Mouse (Mus musculus) embryo, embryonic 10.5 days (tissue): Measurements from ENCODE around the gene Gcgr.

ENCODE experiments used
- DNase-seq: peaks from one replicate; pipeline ENCODE4 v3.0.0-alpha.2; 2015; ENCODE audit warnings: low spot score

Gene Gcgr

DNA sequence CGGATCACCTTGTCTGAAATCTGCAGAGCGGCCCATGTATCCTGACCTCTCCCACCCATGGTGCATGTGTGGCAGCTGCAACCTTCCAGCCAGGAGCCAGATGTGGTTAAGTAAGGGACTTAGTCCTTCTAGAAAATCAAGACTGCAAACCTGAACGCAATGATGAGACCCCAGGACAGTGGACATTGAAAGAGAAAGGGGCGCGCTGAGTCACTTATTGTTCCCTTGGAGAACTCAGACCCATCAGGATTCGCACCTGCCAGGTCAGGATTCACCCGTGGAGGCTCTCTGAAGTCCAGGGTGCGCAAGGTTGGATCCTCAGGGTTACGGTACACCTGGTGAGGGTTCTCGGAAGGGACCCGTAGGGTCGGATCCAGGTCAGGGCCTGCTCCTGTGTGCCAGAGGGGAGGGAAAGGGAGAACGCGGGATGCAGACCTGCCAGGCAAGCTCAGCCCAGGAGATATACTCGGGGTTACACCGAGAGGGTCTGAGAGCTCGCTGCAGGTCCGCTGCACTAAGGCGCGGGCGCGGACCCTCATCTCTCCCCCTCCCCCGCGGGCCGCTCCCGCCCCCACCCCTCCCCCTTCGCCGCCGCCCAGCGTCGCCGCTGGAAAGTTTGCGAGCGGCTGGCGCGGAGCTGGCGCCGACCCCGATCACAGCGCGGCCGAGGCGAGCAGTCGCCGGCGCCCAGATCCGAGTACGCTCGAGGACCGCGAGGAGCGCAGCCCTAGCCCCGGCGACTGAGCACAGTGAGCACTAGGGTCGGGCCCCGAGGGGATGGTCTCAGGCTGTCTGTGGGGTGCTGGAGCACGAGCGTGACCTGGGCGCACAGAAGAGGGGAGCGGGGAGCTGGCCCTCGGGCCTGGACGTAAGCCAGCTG is at the start of gene Gcgr:
Gcgr (plus strand) TSS at position 615 of the 880 bp plus-strand sequence.
- peak; percentile 54 for DNase-seq

DNA sequence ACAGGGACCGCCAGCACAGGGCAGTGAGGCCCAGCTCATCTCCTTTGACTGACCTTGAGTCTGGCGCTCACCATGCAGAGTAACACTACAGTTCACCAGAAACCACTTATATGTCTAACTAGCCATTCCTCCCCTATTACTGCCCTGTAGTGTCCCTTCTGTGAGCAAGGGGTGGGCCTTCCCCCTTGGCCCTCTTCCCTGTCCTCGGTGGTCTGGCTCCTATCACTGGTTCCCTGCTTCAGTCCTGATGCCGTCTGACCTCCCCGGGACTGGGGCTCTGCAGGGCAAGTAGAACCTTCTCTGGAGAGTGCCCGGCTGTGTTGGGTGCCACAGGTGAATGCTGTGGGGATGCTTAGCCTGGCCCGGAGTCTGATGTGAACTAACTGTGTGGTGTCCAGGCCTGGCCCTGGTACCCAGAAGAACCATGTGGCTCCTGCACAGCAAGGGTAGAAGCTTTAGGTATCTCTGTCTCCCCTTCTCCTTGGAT is 47.0 kb upstream of the Gcgr start:
- DNase-seq = no peak

DNA sequence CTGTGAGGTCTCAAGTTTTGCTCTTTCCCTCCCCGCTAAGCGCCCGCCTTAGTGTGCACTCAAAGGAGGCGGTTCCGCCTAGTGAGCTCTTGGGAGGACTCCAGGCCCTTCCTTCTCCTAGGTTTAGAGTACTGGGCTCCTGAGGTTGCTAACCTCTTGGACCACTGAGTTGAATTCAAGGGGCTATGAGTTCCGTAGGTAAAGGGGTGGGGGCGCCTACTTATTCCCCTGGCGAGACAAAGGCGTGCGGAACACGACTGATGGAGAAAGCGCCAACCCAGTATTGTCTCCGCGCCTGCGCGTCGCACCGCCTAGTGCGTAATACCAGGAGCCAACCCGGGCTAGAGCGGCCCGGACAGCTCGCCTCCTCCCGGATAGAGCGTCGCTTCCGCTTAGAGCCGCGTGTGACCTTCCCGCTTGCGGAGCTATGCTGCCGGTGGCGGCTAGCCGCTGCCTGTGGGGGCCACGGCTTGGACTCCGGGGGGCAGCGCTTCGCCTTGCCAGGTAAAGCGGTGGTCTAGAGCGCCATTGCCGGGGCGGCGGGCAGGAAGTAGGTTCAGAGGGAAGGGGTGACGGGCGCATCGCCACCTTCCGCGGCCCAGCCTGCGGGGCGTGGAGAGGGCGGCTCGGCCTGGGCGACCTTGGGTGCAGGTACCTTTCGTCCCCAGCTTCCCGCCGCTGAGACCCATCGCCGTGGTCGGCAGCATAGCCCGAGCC is 46.1 kb upstream of the Gcgr start, which contains the start of gene Mrpl12:
Mrpl12 (plus strand) TSS at position 349 of the 717 bp plus-strand sequence.
- peak; percentile 98 for DNase-seq

DNA sequence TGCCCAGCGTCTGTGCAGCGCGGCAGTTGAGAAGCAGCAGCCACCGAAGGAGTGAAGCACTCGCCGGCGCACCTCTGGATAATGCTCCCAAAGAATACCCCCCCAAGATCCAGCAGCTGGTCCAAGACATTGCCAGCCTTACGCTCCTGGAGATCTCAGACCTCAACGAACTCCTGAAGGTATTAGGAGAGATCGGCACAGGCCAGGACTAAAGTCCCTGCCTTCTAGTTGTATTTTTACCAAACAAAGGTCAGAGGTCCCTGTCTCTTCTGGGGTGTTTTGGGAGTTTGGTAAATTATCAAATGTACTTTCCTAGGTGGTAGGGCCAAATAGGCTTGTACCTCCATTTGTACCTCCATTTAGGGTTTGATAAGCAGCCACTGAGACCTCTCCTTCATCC is 45.2 kb upstream of the Gcgr start:
- DNase-seq = no peak

DNA sequence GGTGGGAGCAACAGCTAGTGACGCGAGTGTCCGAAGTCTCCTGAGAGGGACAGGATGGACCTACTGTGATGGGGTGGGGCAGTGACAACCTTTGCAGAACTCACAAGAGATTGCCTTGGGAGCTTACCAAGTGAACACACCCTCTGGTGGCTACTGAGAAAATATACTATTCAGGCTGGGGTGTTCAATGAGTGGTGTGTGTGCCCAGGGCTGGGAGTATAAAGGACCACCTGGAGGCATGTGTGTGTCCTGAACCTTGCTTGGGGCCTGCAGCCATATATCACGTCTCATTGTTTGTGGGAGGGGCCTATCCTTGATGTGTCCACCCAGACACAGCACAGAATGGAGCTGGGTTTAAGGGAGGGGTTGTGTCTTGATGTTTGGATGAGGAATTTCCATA is 42.0 kb upstream of the Gcgr start:
- no peak for DNase-seq

DNA sequence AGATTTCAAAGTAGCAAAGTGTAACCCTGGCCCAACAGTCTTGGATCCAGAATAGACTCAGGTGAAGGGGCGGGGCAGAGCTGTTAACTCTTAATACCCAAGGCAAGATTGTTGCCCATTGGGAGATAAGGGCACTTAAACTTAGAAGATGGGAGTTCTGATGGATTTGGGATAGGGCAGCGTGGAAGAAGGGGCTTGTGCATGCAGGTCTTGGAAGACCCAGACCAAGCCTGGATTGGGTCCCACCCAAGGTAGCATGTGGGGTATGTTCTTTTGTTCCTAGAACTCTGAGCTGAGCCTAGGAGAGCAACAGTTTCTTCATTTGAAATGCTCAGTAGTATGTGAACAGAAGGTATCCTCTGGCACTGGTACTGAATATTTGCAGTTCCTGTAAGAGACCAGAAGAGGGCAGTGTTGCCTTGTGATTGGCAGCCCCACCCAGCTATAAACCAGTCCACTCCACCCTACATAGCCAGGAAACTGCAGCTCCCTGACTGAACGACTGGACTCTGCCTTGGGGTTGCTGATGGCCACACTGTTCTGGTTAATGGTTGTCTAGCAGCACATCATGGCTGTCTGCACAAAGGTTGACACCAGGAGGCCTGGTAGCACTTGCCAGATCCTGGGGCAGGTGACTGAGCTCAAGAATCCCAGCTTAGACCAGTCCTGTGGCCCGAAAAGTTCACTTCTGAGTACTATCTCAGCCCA is 41.3 kb upstream of the Gcgr start:
- peak; percentile 91 for DNase-seq

DNA sequence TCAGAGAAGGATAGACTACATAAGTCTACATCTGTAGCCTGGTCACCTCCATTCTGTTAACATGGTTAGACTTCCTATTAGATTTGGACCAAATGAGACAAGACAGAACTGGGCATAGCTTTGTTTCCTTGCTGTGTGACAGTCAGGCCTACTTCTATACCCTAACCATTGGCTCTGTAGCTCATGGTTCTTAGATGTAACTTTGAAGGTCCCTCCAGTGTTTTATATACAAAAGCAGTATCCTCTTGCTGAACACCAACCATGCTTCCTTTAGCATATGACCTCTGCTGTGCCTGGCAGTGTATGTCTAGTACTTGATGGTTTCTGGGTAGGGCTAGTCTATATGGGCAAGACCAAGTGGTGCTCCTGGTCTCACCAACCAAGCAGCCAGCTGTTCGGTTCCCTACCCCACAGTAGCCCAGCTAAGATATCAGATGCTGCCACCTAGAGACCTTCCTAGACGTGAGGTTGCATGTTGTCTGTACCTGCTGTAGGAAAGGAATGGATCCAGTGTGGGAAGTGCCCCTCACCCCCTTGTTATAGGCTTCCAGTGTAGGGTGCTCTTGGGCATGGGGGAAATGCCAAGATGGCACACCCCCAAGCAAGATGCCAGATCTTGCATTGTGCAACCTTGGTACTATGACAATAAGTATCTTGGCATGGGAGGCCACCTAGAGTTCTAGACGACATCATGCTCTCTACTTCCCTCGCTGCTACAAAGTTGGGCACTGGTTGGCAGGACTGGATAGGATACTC is 40.0 kb upstream of the Gcgr start:
- DNase-seq = no peak

DNA sequence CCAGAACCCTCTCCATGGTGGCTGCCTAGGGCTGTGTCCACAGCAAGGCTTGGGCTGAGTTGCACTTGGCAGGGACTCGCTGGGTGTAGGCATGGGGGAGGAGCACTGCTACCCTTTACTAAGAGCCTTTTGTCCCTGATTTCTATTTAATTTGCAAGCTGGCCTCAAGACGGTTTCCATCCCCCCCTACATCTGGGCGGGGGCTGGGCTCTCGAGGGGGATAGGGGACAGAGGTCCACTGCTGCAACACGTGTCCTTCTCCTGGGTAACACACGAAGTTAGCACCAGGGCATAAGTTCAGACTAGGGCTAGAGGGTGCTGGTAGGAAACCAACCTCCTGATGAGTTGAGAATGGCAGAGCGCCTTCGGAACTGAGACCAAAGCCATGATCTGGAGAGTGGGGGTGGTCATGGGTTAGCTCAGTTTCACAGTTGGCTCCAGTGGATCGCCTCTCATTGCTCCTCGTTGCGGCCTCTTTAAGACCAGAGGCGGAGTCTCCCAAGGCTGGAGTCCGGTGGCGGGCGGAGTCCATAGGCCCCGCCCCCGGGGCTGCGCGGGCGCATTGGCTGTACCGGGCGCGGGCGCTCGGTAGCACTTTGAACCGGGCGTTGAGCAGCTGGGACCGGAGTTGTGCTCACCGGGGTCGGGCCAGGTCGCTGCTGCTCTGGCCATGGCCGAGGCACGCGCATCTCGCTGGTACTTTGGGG is 39.0 kb upstream of the Gcgr start, which contains the start of gene Slc25a10:
Slc25a10 (plus strand) TSS at position 524 of the 707 bp plus-strand sequence.
- DNase-seq = peak; percentile 97

DNA sequence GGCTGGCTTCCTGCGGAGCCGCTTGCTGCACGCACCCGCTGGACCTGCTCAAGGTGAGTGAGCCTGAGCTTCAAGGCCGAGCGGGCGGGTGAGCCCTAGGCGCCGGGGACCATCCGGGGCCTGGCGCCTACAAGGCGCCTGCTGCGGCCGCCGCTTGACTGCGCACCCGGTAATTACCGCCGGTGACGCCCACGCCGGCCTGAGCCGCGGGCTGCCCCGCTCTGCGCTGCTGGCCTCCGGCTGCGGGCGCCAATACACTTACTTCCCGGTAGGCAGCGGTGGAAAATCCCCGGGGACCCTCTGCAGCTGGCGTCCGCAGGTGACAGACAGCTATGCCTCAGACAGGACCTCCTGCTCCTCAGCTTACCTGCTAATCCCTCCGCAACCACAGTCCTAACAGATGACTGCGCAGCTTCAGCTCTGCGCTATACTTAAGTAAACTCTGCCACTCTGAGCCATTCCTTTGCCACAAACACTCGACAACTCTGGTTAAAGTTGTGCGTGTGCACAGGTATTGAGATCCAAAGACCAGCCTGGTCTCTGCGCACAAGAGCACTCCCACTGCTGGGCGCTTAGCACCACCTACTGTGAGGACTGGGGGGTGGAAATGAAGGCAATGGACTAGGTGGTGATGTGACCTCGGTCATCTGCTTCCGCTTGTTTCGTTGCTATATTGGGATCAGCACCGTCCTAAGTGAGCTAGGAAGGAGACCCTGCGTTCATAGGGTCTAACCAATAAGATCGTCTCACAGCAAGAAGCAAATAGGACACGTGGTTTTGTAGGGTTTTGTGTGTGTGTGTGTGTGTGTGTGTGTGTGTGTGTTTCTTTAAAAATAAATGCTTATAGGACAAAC is 38.2 kb upstream of the Gcgr start:
- DNase-seq = peak; percentile 71

DNA sequence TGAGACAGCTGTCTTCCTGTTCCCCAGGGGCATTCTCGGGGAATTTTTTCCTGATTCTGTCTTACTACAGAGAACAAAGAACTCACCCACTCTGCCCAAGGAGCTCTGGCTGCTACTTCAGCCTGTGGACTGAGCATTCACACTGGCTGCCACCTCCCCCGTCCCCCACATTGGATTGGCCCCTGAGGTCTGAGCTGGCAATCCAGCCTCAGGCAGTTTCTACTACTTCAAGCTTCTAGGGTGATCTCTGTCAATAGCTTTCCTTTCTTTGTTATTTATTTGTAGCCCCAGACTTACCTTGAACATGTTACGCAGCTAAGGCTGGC is 37.7 kb upstream of the Gcgr start:
- DNase-seq = no peak

DNA sequence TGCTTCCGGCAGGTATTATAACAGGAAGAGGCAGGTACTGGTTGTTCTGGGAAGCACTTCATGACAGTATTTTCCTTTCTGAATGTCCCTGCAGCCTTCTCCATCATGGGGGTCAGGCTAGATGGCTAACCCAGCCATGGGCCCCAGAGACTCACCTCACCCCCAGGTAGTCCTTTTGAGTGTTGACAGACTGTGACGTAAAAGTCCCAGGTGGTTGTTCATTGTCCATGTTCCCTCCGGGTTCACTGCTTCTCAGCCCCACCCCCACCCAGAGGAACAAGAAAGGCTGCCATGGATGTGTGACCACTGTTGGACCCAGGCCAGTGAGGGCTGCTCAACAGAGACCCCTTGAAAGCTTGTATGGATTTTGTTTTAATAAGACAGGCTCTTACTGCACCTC is 37.1 kb upstream of the Gcgr start:
- no peak for DNase-seq

DNA sequence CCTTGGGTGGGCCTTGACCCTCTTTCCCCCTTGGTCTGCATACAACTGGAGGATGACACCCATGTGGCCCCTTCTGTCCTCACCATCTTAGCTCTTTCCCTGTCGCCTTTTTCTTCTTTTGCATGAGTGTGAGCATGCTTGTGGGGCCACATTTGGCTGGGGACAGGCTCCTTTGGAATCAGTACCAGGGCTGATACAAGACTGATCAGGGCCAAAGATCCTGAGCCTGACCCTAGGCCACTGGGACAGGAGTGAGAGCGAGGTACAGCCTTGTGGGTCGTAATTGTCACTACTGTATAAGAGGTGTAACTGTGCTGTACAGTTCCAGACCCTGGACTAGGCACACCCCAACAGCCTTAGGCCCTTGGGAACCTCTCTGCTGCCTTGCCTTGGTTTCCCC is 36.6 kb upstream of the Gcgr start:
- DNase-seq = no peak

DNA sequence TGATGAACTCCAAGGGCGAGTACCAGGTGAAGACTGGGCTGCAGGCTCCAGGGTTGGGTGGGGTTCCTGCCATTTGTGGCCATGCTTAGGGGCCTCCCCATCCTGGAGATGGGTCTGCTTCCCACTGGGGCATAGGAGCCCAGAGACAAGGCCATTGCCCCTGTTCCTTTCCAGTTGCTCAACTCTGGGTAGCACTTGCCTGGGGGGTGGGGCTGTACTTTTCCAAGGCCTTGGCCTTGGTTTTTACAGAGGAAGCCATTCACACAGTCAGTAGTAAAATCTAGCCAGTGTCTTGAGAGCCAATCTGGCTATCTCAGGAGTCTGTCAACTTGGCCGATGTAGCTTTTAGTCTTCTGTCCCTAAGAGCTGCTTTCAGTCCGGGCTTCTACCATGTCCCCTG is 33.1 kb upstream of the Gcgr start:
- DNase-seq = no peak

DNA sequence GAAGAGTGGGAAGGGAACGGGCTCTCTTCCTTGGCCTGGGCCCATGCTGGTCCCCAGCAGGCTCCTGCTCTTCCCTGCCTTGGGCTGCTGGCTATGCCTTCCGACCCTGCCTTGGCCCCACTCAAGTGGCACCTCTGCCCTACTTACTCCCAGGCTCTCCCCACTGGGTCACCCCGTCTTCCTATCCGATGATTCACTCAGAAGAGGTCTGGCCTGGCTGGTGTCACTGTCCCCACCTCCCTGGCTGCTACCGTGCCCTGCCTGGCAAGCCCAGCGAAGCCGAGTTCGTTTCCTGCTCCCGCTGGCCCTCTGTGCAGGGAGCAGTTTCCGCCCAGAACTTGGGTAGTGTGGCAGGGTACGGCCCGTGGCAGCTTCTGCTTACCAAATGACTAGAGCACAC is 32.3 kb upstream of the Gcgr start:
- no peak for DNase-seq

DNA sequence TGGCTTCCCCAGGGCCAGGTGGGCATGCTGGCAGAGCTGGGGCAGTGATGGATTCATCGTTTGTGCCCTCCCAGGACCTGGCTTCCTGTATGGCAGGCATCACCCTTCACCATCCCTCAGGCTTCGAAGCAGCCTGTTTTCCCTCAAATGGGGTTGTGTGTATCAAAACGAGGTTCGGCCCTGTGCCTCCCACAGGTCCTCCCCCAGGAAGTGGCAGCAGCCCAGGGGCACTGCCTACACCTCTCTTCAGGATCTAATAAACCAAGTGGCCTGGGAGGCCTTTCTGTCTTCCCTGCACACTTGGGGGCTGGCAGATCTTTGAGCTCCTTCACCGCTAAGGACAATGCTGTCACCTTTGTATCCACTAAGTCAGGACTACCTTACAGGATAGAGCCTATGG is 31.6 kb upstream of the Gcgr start:
- DNase-seq = no peak

DNA sequence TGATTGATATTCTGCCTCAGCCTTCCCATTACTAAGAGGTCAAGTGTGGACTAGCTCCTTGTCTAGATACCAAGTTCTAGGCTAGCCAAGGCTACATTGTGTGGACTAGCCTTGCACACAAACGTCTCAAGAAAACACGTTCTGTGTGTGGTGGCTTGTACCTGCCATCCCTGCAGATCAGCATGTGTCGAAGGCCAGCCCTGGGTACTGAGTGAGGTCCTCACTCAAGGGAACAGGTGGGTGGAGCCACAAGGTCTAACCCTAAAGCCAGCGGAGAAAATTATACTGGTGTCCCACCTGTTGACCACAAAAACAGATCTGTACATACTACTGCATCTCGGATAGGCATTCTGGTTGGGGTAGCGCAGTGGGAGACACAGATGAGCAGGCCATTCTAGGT is 30.6 kb upstream of the Gcgr start:
- no peak for DNase-seq

DNA sequence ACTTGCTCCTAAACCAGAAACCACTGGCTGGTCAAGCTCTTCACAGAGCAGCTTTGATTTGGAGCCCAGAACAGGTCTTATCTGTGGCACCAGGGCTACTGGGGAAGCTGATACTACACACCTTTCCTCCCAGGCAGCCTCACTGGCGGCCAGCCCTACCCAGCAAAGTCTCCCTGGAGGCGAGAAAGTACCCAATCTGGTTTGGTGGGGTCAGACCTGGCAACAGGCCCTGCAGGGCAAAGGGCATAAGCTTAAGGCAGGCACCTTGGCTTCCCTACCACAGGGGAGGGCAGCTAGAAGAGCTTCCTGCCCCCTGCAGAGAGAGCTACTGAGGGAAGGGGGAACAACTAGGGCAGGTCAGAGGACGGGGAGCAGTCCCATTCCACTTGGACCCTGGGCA is 30.1 kb upstream of the Gcgr start:
- no peak for DNase-seq

DNA sequence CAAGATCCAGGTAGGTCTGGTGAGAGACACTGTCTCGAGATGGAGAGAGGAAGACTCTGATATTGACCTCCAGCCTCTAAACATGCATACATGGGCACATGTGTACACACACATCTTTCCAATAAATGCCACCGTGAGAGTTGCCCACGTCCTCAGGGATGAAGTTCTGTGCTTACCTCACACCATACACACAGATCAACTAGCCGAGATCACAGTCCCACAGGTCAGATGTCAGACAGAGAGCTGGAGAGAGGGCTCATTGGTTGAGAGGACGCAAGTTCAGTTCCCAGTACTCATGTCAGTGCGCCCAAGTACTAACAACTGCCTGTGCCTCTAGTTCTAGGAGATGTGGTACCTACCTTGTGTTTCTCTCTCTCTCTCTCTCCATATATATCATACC is 29.5 kb upstream of the Gcgr start:
- no peak for DNase-seq

DNA sequence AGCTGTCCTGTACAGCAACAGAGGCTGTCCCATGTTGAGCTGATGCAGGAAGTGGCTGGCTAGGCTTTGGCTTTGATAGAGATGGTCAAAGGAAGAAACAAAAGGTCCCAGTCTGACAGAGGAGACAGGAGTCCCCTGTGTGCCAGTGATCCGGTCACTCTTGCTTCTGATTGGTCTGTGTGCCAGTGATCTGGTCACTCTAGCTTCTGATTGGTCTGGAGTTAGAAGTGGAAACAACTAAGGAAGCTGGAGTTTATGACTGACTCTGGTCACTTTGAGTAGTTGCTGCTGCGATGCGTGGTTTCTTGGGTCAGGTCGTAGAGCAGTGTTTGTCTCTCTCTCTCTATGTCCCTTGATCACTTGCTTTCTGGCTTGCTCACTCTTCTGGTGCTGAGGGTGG is 28.8 kb upstream of the Gcgr start:
- DNase-seq = no peak

DNA sequence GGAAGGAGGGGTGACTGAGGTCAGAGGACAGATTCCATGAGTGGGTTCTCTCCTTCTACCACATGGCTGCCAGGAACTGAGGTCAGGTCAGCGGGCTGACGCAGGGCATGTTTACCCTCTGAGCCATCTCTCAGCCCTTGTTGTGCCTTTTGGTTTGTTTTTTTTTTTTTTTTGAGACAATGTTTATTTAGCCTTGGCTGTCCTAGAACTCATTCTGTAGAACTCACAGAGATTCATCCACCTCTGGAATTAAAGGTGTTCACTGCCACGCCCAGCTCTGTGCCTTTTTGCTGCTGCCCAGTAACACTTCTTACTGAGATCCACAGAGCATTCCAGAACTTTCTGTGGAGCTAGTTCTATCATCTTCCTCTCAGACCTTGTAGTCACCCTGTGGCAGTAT is 24.8 kb upstream of the Gcgr start:
- DNase-seq = no peak
